Mouse (Mus musculus) intestine, postnatal 0 days (tissue): ENCODE results near the gene Cpsf4l. TPM values are rescaled to one million over a fixed set of nuclear protein-coding genes. Genes with fewer than 3 reads are reported as not detected.

Experiments
- ATAC-seq: fragments of 200-750 bp; cut with Nextera tagmentation; 2 replicates; pipeline ENCODE4 v1.8.0; 2017; ENCODE audit warnings: mild to moderate bottlenecking, moderate TSS enrichment, moderate library complexity
- H3K27ac ChIP-seq: fragments of 300-500 bp; sonication (generic); 2 replicates; pipeline ENCODE4 v1.5.1; 2014; ENCODE audit warnings: mild to moderate bottlenecking, low read depth, low read length, moderate library complexity
- H3K27me3 ChIP-seq: fragments of 300-500 bp; sonication (generic); replicated peaks from 2 replicates; pipeline ENCODE4 v1.6.1; 2014; ENCODE audit warnings: low read length, mixed read lengths; ENCODE audit not compliant: control insufficient read depth, insufficient read depth
- H3K36me3 ChIP-seq: fragments of 300-500 bp; sonication (generic); 2 replicates; pipeline ENCODE4 v1.6.1; 2014; ENCODE audit warnings: mild to moderate bottlenecking, moderate library complexity; ENCODE audit not compliant: control insufficient read depth, insufficient read depth
- H3K4me1 ChIP-seq: fragments of 300-500 bp; sonication (generic); replicated peaks from 2 replicates; pipeline ENCODE4 v1.6.1; 2014; ENCODE audit warnings: antibody characterized with exemption, low read length, mixed read lengths; ENCODE audit not compliant: control insufficient read depth, insufficient read depth
- H3K4me2 ChIP-seq: fragments of 300-500 bp; sonication (generic); replicated peaks from 2 replicates; pipeline ENCODE4 v1.6.1; 2014; ENCODE audit warnings: low read depth, mild to moderate bottlenecking, moderate library complexity
- H3K4me3 ChIP-seq: fragments of 300-500 bp; sonication (generic); 2 replicates; pipeline ENCODE4 v1.5.1; 2014; ENCODE audit warnings: low read depth, low read length
- H3K9ac ChIP-seq: fragments of 300-500 bp; sonication (generic); 2 replicates; pipeline ENCODE4 v1.6.1; 2014; ENCODE audit warnings: mild to moderate bottlenecking, low read depth, low read length
- H3K9me3 ChIP-seq: fragments of 300-500 bp; sonication (generic); 2 replicates; pipeline ENCODE4 v1.6.1; 2016; ENCODE audit warnings: mixed run types; ENCODE audit not compliant: control insufficient read depth
- CTCF ChIP-seq: sonication (generic); IDR thresholded peaks from 2 replicates; pipeline ENCODE4 v1.5.1; 2016; ENCODE audit warnings: low read depth, mild to moderate bottlenecking, control low read depth, antibody characterized with exemption, moderate library complexity
- WGBS: fragments of 180-500 bp; shearing (Covaris S2); extraction: QIAGEN DNeasy Blood & Tissue Kit; methylation state at CpG from one replicate; pipeline ENCODE4 v1.1.7; 2014; 5-methylcytosine and 5-hydroxymethylcytosine counted together
- polyA plus RNA-seq: library from polyadenylated mRNA; unstranded; fragments of >200 nt; fragmentation: Nextera tagmentation; extraction: Ambion mirVana; gene quantifications from 2 replicates; pipeline ENCODE4 v1.2.1, GENCODE M21; 2015

The Cpsf4l gene
- polyA plus RNA-seq, 1 experiment from 2014 or later, result not detected

DNA sequence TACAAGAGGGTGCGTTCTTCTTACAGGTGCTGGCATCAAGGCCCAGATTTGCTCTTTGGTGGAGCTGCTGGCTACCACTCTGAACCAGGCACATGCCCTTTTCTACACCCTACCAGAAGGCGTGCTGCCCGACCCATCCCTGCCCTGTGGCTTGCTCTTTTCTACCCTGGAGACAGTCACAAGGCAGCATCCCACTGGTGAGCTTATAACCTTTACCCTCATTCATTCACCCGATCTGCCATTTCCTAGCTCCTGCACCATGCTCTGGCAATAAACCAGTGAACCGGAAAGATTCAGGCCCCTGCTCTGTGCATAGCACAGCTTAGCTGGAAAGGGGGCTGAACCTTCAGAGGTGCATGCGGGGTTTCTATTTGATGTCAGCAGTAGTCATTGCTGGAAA, 57.3 kb downstream of the Cpsf4l start:
- Histone ChIP-seq H3K4me1 (peaks cover 3% of the 10 kb centered on the region; the same call in 1 of the 2 replicates), H3K27ac (no peak overlapping the region)
- no peak for ATAC-seq

DNA sequence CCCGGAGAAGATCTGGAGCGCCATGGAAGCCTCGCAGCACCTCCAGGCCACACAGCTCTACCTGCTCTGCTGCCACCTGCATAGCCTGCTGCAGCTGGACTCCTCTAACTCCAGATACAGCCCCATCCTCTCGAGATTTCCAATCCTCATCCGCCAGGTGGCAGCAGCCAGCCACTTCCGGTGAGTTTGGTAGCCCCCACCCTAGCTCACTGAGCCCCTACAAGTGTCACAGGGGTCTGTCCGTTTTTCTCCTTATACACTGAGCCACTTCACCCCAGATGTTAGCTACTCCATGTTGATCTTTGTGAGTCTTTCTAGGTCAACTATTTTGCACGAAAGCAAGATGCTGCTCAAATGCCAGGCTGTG, 57.9 kb downstream of the Cpsf4l start:
- H3K36me3 ChIP-seq, result peaks cover 48% of the 10 kb centered on the region
- no peaks in the 10 kb centered on the region for H3K27me3 ChIP-seq
- ATAC-seq, result 0 out of 2 replicates have a peak, but pooled peaks have one; percentile 15
- peaks cover 3% of the 10 kb centered on the region; the same call in 1 of the 2 replicates for H3K4me1 ChIP-seq
- peak; percentile 74 for TF ChIP-seq CTCF
- H3K9ac ChIP-seq, result no peak overlapping the region
- 0 out of 2 replicates have a peak overlapping the region, but pooled peaks have one; percentile 68 for H3K4me2 ChIP-seq
- 44% methylated on average over 8 of the region's 8 CpGs for WGBS
- H3K4me3 ChIP-seq, result no peak overlapping the region
- no peaks in the 10 kb centered on the region for H3K9me3 ChIP-seq
- H3K27ac ChIP-seq, result 0 out of 2 replicates have a peak overlapping the region, but pooled peaks have one; percentile 21

More for the DNA sequence above, 57.3 kb downstream of the Cpsf4l start:
- no peaks in the 10 kb centered on the region for H3K27me3 ChIP-seq
- no peak overlapping the region for H3K9ac ChIP-seq
- H3K36me3 ChIP-seq, result peaks cover 54% of the 10 kb centered on the region
- TF ChIP-seq CTCF, result no peak
- WGBS, result 81% methylated on average over 6 of the region's 6 CpGs
- no peaks in the 10 kb centered on the region for H3K9me3 ChIP-seq
- H3K4me2 ChIP-seq, result no peak overlapping the region
- H3K4me3 ChIP-seq, result no peak overlapping the region

DNA sequence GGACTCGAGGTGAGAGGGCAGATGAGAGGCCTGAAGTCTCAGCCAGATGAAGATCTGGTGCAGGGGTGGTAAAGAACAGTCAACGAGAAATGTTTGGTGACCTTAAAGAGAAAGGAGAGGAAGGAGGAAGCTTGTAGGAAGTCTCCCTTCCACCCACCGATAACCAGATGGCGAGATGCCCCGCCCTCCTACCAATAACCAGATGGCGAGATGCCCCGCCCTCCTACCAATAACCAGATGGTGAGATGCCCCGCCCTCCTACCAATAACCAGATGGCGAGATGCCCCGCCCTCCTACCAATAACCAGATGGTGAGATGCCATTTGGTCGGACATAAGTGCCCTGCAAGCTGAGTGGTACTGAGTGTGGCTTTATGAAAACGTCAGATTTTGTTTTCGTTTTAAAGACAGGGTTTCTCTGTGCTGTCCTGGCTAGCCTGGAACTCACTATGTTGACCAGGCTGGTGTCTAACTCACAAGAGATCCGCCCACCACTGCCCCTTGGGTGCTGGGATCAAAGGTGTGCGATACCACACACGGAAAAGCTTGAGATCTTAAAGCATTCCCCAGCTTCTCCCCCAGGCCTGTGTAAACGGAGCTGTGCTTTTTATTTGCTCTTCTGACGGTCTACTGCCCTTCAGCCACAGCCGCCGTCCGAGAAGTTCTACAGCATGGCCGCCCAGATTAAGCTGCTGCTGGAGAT, 58.5 kb downstream of the Cpsf4l start:
- peaks cover 3% of the 10 kb centered on the region; the same call in 1 of the 2 replicates for H3K4me1 ChIP-seq
- H3K9ac ChIP-seq, result no peak overlapping the region
- TF ChIP-seq CTCF, result no peak
- H3K27me3 ChIP-seq, result no peaks in the 10 kb centered on the region
- ATAC-seq, result peak; percentile 20; the same call in 1 of the 2 replicates
- peaks cover 43% of the 10 kb centered on the region for H3K36me3 ChIP-seq
- WGBS, result 44% methylated on average over 22 of the region's 22 CpGs
- no peak overlapping the region for H3K4me3 ChIP-seq
- peak overlapping the region; percentile 68 for H3K4me2 ChIP-seq
- no peaks in the 10 kb centered on the region for H3K9me3 ChIP-seq
- H3K27ac ChIP-seq, result peak overlapping the region; percentile 28; the same call in 1 of the 2 replicates

DNA sequence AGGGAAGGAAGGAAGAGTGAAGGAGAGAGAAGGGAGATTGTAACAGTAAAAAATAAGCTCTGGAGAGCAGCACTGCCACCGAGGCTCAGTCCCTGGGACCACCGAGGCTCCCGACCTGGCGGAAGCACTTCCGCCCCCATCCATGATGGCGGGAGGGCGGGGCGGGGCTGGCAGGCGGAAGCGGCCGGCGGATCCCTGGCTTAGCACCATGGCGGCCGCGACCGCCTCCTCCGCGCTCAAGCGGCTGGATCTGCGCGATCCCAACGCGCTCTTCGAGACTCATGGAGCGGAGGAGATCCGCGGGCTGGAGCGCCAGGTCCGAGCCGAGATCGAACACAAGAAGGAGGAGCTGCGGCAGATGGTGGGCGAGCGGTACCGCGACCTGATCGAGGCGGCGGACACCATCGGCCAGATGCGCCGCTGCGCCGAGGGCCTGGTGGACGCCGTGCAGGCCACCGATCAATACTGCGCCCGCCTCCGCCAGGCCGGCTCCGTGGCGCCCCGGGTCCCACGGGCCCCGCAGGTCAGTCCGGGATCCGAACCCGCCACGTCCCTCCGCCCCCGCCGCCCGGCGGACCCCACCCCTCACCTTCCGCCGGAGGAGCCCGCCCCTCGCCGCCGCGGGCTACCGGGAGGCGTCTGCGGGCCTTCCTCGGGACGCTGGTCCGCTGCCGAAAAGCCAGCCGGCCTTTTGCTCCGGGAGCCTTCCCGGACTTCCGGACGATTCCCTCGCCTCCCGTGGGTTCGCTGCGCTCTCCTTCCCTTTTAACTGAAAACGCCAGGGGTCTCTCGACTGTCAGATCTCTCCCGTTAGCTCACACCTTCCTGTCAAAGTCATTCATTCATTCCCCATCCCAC, 60.2 kb downstream of the Cpsf4l start, which contains the start of gene Slc39a11:
Gene Slc39a11 (minus strand): TSS at position 727 of the 858 bp plus-strand sequence.
- peaks cover 25% of the 10 kb centered on the region for H3K36me3 ChIP-seq
- peak; percentile 64 for ATAC-seq
- TF ChIP-seq CTCF, result peak; percentile 49
- peaks cover 3% of the 10 kb centered on the region; the same call in 1 of the 2 replicates for H3K4me1 ChIP-seq
- H3K4me3 ChIP-seq, result peak within 1 kb of the TSS; percentile 98
- no peaks in the 10 kb centered on the region for H3K9me3 ChIP-seq
- no peaks in the 10 kb centered on the region for H3K27me3 ChIP-seq
- H3K27ac ChIP-seq, result peak within 1 kb of the TSS; percentile 92
- H3K4me2 ChIP-seq, result peak within 1 kb of the TSS; percentile 68
- WGBS, result under 1% methylated on average over 75 of the region's 91 CpGs
- peak within 1 kb of the TSS; percentile 81 for H3K9ac ChIP-seq

DNA sequence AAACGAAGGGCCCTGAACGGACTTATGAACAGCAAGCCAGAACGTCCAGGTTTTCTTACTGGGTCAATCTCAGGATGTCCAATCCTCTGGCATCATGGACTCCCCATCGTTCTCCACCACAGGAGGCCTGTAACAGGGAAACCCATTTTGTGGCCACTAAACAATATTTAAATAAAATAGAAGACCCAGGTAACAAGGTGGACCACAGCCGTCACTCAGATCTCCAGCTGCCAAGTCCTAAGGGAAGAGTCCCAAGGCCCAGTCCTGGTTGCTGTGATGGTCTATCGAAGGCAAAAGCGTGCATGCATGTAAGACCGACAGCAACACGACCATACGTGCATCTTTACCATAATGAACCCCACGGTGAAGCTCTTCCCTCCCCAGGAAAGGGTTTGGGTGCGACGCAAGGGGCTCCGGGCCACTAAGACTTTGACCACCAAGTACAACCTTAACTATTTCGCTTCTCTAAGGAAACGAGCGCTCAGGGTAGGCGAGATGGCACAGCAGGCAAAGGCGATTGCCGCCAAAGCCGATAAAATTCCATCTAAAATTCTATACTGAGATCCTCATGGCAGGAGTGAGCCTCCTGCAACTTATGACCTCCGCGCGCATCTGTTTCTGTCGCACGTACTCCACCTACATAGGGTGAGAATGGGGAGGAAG, 61.0 kb downstream of the Cpsf4l start, which contains the start of gene Cog1:
Gene Cog1 (plus strand): TSS at position 480 of the 663 bp plus-strand sequence.
- WGBS, result 39% methylated on average over 26 of the region's 26 CpGs
- H3K27me3 ChIP-seq, result no peaks in the 10 kb centered on the region
- H3K4me3 ChIP-seq, result peak within 1 kb of the TSS; percentile 98
- H3K9ac ChIP-seq, result peak within 1 kb of the TSS; percentile 81
- peaks cover 19% of the 10 kb centered on the region for H3K36me3 ChIP-seq
- peak within 1 kb of the TSS; percentile 92 for H3K27ac ChIP-seq
- TF ChIP-seq CTCF, result no peak
- H3K9me3 ChIP-seq, result no peaks in the 10 kb centered on the region
- peaks cover 3% of the 10 kb centered on the region; the same call in 1 of the 2 replicates for H3K4me1 ChIP-seq
- ATAC-seq, result no peak
- peak within 1 kb of the TSS; percentile 68 for H3K4me2 ChIP-seq

Other genes starting within 250 kb of the Cpsf4l start
- 0.99 and 1.0 TPM in 2 replicates for gene Sstr2, start 90.7 kb downstream of the Cpsf4l start, polyA plus RNA-seq
- gene Cog1, start 60.8 kb downstream of the Cpsf4l start, polyA plus RNA-seq, result 19.6 and 20.9 TPM in 2 replicates
- 50.7 and 54.7 TPM in 2 replicates for gene Slc39a11, start 59.9 kb downstream of the Cpsf4l start, polyA plus RNA-seq
- gene Fam104a, start 25.9 kb downstream of the Cpsf4l start, polyA plus RNA-seq, result 40.0 and 41.9 TPM in 2 replicates
- 9.0 and 9.6 TPM in 2 replicates for gene D11Wsu47e, start 25.6 kb downstream of the Cpsf4l start, polyA plus RNA-seq
- gene Cdc42ep4, start 41.9 kb upstream of the Cpsf4l start, polyA plus RNA-seq, result 30.2 and 33.0 TPM in 2 replicates